Mouse (Mus musculus): ENCODE measurements around the gene Sfxn5. TPM values are rescaled to one million over a fixed set of nuclear protein-coding genes. Genes with fewer than 3 reads are reported as not detected.

The Sfxn5 gene
- polyA plus RNA-seq, 1 experiment: 1.2 TPM

DNA sequence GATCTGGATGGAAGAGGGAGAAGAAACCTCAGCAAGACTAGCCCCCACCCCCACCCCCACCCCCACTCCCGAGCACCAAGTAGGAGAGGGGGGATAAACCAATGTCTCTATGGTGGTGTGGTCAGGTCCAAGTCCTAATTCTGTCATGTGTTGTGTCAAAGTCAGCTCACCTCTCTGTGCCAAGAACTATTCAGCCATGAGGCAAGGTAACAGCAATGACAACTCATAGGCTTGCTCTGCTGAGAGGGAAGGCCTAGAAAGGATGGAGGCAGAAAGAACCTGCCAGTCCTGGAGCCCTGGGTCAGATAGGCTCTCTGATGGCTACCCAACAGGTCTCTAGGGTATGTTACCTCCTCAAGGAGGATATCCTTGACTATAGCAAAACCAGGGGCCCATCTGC lies 34.9 kb upstream of the Sfxn5 start:
- DNase-seq (ENCODE audit: low read depth, low spot score): no peak
- WGBS: 97% methylated on average over 1 of the region's 1 CpGs

DNA sequence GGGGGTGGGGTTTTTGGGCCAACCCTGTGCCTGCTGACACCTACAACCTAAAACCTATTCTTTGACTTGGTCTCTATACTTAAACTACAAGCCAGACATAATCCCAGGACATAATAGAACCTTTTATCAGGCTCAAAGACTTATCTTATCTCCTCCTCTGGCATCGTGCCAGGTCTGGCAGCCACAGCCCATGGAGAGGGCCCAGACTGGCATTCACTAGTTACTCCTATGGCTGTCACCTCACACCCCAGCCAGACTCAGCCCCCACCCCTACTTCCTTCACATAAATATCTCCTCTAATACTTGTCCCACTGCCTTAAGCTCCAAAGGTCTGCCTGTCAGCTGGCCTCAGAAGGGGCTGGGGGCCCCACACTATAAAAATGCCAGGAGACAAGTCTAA lies 33.2 kb upstream of the Sfxn5 start:
- 15% methylated on average over 1 of the region's 1 CpGs for WGBS
- no peak for DNase-seq (ENCODE audit: low read depth, low spot score)

GRCm38 (mm10) chr6:85364439-85364838 lies 31.2 kb upstream of the Sfxn5 start:
- 57% methylated on average over 5 of the region's 5 CpGs for WGBS
- DNase-seq (ENCODE audit: low read depth, low spot score): no peak

DNA sequence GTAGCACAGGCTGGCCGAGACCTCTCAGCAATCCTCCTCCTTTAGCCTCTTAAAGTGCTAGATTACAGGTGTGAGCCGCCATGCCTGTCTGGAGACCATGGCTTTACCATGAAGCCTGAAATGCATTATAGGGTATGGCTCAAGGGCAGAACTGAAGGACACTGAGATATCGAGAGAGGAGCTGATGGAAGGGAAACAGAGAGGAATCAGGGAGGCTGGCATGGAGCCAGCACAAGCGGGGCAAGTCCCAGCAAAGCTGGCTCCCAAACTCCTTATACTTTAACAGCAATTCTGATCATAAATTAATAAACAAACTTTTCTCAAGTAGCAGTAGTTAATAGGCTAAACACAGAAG lies 30.7 kb upstream of the Sfxn5 start:
- DNase-seq (ENCODE audit: low read depth, low spot score): no peak
- WGBS: 62% methylated on average over 4 of the region's 4 CpGs

DNA sequence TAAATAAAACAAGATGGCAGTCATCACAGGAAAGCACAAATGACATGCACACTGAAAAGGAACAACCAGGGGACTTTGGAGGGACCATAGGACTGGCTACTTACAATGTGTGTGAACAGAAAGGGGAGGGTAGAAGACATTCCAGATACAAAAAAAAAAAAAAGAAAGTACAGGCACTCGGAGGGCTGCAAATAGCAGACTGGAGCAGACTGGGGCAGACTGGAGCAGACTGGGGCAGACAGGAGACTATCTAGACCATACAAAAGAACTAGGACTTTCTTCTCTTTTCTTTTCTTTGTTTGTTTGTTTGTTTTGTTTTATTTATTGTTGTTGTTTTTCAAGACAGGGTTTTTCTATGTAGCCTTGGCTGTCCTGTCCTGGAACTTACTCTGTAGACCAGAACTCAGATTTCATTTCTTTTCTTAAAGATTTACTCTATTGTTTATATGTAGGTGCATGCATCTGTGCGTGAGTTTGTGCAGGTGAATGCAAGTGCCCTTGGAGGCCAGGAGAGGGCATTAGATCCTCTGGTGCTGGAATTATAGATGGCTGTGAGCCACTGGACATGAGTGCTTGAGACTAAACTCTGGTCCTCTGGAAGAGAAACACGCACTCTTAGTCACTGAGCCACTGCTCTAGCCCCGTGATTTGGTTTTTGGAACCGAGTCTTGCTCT lies 30.1 kb upstream of the Sfxn5 start:
- WGBS: 90% methylated on average over 5 of the region's 5 CpGs

DNA sequence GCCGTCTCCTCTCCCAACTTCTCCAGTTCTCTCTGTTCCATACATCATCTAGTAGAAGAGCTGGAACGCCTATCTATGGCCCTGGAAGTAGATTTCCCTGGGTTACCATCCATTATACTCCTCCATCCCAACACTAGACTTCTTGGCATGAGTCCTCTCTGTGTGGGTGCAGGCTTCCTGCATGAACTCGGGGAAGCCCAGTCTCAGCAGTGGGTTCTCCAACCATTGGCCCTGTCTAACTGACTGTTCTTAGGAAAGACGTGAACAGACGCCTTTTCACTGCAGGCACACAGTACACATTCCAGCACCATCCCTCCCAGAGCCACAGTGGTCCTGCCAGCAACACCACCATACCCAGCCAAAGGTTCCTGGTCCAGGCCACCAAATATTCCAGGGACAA lies 29.4 kb upstream of the Sfxn5 start:
- 80% methylated on average over 5 of the region's 5 CpGs for WGBS
- no peak for DNase-seq (ENCODE audit: low read depth, low spot score)

More for the DNA sequence above, 30.1 kb upstream of the Sfxn5 start:
- DNase-seq (ENCODE audit: low read depth, low spot score): no peak

DNA sequence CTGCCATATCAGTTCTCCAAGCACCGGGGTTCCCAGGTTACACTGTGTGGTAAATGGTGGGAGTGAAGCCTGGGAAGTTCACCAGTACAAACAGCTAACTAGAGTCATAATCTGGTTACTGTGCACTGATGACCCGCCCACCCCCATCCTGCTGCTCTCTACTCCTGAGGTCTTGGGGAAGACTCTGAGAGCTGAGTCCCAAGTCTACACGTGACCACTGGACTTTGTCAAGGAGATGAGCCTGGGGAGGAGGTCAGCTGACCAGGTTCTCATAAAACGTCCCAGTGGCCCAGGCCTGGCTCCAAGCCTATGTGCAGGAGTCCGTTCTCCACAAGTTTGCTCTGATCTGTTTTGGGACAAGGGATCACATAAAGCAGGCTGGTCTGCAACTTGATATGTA lies 27.1 kb upstream of the Sfxn5 start:
- no peak for DNase-seq (ENCODE audit: low read depth, low spot score)
- WGBS: 63% methylated on average over 5 of the region's 5 CpGs

- WGBS: 98% methylated on average over 1 of the region's 1 CpGs
- DNase-seq (ENCODE audit: low read depth, low spot score): no peak
Observed at GRCm38 (mm10) chr6:85358877-85359276, 25.7 kb upstream of the Sfxn5 start.

- no peak for DNase-seq (ENCODE audit: low read depth, low spot score)
- WGBS: 63% methylated on average over 4 of the region's 4 CpGs
Observed at GRCm38 (mm10) chr6:85356682-85357465, 23.7 kb upstream of the Sfxn5 start.

DNA sequence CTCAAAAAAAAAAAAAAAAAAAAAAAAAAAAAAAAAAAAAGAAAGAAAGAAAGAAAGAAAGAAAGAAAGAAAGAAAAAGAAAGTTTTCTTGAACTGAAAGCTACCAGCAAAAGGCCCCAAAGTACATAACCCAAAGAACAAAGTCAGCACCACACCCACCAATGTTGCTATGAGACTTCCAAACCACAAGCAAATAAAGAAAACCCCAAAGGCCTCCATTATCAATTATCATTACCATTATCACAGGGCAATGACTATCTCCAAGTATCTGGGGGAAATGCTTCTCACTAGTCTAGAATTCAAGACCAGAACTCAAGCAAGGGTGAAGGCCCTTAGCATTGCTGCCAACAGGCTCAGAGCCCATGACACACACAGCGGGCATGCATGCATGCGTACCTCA lies 22.5 kb upstream of the Sfxn5 start:
- 96% methylated on average over 2 of the region's 2 CpGs for WGBS
- no peak for DNase-seq (ENCODE audit: low read depth, low spot score)

- WGBS: 84% methylated on average over 6 of the region's 6 CpGs
- no peak for DNase-seq (ENCODE audit: low read depth, low spot score)
Observed at GRCm38 (mm10) chr6:85354709-85355108, 21.5 kb upstream of the Sfxn5 start.

GRCm38 (mm10) chr6:85353706-85354105 lies 20.5 kb upstream of the Sfxn5 start:
- WGBS: 74% methylated on average over 3 of the region's 3 CpGs
- DNase-seq (ENCODE audit: low read depth, low spot score): no peak

DNA sequence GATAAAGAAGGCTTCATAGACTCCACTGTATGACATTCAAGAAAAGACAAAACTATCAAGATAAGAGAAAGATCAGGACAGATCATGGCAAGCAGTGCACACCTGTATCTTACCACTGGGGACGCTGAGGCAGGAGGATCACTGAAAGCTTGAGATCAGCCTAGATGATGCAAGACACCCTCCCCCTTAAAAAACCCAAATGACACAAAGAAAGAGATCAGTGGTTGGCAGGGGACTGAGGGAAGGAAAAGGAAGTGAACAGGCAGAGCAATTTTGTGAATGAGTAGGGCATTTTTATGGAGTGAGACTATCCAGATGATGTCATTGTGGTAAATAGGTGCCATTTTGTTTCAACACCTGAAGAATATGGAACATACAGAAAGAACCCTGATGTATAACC lies 16.9 kb upstream of the Sfxn5 start:
- 85% methylated on average over 1 of the region's 1 CpGs for WGBS

DNA sequence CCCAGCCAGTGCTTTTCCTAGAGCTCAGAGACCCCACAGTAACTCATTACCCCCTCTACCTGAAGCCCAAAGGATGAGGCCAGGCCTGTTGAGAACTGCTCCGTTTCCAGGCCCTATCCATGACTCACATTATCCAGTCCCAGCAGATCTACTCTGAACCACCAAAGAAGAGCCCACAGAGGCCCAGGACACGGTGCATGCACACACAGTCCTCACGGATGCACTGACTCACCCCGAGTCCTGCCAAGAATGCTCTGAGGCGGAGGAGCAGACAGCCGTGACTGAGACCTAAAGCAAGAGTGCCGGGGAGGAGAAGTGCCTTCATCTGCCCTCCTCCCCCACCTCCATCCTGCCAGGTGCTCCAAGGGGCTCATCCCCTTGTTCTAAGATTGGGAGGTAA lies 16.0 kb upstream of the Sfxn5 start:
- WGBS: 44% methylated on average over 7 of the region's 7 CpGs
- DNase-seq (ENCODE audit: low read depth, low spot score): no peak

More for the DNA sequence above, 16.9 kb upstream of the Sfxn5 start:
- DNase-seq (ENCODE audit: low read depth, low spot score): no peak

GRCm38 (mm10) chr6:85348133-85348532 lies 14.9 kb upstream of the Sfxn5 start:
- 89% methylated on average over 11 of the region's 11 CpGs for WGBS
- no peak for DNase-seq (ENCODE audit: low read depth, low spot score)

DNA sequence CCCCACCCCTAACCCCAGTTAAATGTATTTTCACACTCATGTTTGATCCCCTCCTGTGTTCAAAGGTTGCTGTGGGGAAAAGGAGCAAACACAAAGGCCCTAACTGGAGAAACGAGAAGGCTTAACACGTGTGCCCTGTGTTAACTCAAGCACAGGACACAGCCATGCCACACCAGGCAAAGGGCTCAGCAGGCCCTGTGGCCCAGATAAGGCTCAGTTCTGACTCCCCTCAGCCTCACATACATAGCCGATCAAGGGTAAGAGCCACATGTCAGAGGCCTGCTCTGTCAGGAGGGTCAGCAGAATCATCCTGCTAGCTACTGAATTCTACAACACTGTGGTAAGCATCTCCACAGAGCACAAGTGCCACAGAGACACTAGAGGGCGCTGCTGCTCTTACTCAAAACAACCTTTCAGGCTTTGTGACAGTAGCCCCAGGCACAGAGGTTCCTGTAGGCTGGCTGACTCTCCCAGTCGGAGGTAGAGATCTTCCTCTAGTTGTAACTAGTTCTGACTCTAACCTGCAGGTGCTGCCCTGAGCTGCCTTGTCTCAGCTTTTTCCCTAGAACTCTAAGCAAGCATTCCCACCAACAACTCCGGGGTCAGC lies 12.9 kb upstream of the Sfxn5 start:
- WGBS: 42% methylated on average over 6 of the region's 6 CpGs
- DNase-seq (ENCODE audit: low read depth, low spot score): peak; percentile 84

DNA sequence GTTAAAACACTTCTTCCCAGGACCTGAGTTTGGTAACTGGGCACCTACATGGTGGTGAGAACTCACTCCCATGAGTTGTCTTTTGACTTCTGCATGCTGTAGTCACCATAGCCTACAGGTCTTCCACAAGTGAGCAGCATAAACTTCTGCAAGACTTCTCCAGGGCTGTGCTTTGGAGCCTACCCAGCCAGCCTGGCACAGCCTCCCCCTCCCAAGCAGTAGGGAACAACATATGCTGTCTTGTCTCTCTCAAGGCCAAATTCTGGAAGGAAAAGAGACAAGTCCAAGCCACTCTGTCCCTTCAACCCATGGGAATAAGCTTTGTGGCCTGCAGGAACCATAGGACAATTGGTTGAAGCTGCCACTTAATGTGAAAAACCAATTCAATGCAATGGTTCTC lies 11.7 kb upstream of the Sfxn5 start:
- DNase-seq (ENCODE audit: low read depth, low spot score): no peak

GRCm38 (mm10) chr6:85343027-85343426 lies 9.8 kb upstream of the Sfxn5 start:
- WGBS: 86% methylated on average over 8 of the region's 8 CpGs

DNA sequence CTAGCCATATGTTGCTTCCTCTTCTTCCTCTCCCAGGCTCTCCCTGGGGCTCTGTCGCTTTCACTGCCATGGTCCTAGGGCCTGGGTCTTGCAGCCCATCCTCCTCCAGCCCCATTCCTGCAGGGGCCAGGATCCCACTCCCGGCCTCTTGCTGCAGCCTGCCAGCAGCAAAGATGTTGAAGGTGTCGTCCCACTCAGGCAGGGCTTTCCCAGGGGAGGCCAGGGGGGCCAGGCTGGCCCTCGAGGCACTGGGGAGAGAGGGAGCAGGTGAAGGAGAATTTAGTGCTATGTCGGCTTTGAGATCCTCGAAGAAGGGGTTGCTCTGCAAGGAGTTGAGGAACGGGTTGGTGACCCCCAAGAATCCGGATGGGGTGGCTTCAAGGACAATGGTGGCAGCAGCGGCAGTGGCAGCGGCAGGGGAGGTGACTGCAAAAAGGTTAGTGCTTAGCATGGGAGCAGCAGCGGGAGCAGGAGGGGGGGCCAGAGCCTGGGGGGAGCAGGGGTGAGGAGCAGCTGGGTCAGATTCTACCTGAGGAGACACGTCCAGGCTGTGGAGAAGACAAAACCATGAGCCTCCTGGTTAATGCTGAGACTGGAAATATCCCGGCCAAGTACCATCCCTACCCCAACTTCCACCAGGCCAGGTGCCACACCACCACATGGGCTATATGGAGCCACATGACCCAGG lies 8.7 kb upstream of the Sfxn5 start:
- WGBS: 80% methylated on average over 13 of the region's 13 CpGs

More at GRCm38 (mm10) chr6:85343027-85343426, 9.8 kb upstream of the Sfxn5 start:
- no peak for DNase-seq (ENCODE audit: low read depth, low spot score)

DNA sequence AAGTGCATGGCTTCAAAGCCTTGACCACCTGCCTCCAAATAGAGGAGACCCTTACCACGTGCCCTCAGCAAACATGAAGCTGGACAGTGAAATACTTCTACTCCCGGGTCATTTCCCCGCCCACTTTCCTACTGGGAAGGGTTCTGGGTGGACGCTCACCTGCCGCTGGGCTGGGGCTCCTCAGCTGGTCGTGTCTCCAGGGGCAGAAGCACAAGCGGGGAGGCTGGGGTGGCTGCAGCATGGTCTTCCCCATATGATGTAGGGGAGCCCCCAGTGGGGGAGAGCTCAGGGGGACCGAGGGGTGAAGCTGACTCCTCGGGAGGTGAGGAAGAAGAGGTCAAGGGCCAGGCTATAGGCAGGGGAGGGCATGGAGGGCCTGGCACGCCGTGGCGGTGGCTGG lies 7.0 kb upstream of the Sfxn5 start:
- DNase-seq (ENCODE audit: low read depth, low spot score): no peak

More for the DNA sequence above, 8.7 kb upstream of the Sfxn5 start:
- DNase-seq (ENCODE audit: low read depth, low spot score): no peak

More for the DNA sequence above, 7.0 kb upstream of the Sfxn5 start:
- 77% methylated on average over 12 of the region's 12 CpGs for WGBS

Data from large intestine, adult 2 months (tissue).